Mouse (Mus musculus) intestine, embryonic 15.5 days (tissue): ENCODE data around the gene Bcas3. TPM values are rescaled to one million over a fixed set of nuclear protein-coding genes. Genes with fewer than 3 reads are reported as not detected.

Experiments
- ATAC-seq: fragments of 200-750 bp; cut with Nextera tagmentation; 2 replicates; pipeline ENCODE4 v1.8.0; 2017; ENCODE audit warnings: moderate TSS enrichment, moderate library complexity
- H3K27ac ChIP-seq: fragments of 300-500 bp; sonication (generic); 2 replicates; pipeline ENCODE4 v1.5.1; 2015; ENCODE audit warnings: mild to moderate bottlenecking, inconsistent platforms
- H3K27me3 ChIP-seq: fragments of 300-500 bp; sonication (generic); replicated peaks from 2 replicates; pipeline ENCODE4 v1.6.1; 2015; ENCODE audit warnings: inconsistent platforms
- H3K36me3 ChIP-seq: fragments of 300-500 bp; sonication (generic); 2 replicates; pipeline ENCODE4 v1.6.1; 2015; ENCODE audit warnings: inconsistent platforms
- H3K4me1 ChIP-seq: fragments of 300-500 bp; sonication (generic); replicated peaks from 2 replicates; pipeline ENCODE4 v1.6.1; 2015; ENCODE audit warnings: inconsistent platforms
- H3K4me2 ChIP-seq: fragments of 300-500 bp; sonication (generic); replicated peaks from 2 replicates; pipeline ENCODE4 v1.6.1; 2015; ENCODE audit warnings: mild to moderate bottlenecking, inconsistent platforms
- H3K4me3 ChIP-seq: fragments of 300-500 bp; sonication (generic); replicated peaks from 2 replicates; pipeline ENCODE4 v1.5.1; 2015; ENCODE audit warnings: inconsistent platforms
- H3K9ac ChIP-seq: fragments of 300-500 bp; sonication (generic); 2 replicates; pipeline ENCODE4 v1.6.1; 2015; ENCODE audit warnings: inconsistent platforms
- H3K9me3 ChIP-seq: fragments of 300-500 bp; sonication (generic); 2 replicates; pipeline ENCODE4 v1.6.1; 2016; ENCODE audit warnings: inconsistent platforms
- WGBS: fragments of 180-500 bp; shearing (Covaris S2); methylation state at CpG from one replicate; pipeline ENCODE4 v1.1.7; 2015; 5-methylcytosine and 5-hydroxymethylcytosine counted together
- polyA plus RNA-seq: library from polyadenylated mRNA; unstranded; fragments of >200 nt; fragmentation: Nextera tagmentation; extraction: Ambion mirVana; gene quantifications from 2 replicates; pipeline ENCODE4 v1.2.1, GENCODE M21; 2015

Gene Bcas3
- polyA plus RNA-seq, 1 experiment from 2014 or later, result 14.7 TPM

DNA sequence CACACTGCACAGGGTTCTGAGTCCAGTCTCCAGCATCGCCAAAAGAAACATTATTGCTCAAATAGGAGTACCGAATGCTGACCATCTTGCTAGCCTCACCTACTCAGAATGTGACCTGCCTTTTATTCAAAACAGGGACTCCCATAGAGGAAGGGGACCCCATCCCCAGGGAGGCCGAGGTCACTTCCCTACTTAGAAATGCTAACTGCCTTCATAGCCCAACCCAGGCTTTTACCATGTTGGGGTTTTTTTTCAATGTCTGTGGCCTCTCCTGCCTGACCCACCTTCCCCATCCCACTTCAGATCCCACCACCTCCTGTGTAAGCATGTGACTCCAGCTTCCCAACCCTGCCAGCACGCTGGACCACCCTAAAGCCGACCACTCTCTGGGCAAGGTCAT is 458.7 kb downstream of the Bcas3 start:
- no peak overlapping the region for H3K9ac ChIP-seq
- no peaks in the 10 kb centered on the region for H3K27me3 ChIP-seq
- no peak overlapping the region for H3K4me2 ChIP-seq
- H3K9me3 ChIP-seq, result no peaks in the 10 kb centered on the region
- WGBS, result 91% methylated on average over 5 of the region's 5 CpGs
- H3K4me3 ChIP-seq, result no peak overlapping the region
- no peaks in the 10 kb centered on the region for H3K36me3 ChIP-seq
- no peak for ATAC-seq
- H3K27ac ChIP-seq, result no peak overlapping the region
- H3K4me1 ChIP-seq, result peaks cover 16% of the 10 kb centered on the region

DNA sequence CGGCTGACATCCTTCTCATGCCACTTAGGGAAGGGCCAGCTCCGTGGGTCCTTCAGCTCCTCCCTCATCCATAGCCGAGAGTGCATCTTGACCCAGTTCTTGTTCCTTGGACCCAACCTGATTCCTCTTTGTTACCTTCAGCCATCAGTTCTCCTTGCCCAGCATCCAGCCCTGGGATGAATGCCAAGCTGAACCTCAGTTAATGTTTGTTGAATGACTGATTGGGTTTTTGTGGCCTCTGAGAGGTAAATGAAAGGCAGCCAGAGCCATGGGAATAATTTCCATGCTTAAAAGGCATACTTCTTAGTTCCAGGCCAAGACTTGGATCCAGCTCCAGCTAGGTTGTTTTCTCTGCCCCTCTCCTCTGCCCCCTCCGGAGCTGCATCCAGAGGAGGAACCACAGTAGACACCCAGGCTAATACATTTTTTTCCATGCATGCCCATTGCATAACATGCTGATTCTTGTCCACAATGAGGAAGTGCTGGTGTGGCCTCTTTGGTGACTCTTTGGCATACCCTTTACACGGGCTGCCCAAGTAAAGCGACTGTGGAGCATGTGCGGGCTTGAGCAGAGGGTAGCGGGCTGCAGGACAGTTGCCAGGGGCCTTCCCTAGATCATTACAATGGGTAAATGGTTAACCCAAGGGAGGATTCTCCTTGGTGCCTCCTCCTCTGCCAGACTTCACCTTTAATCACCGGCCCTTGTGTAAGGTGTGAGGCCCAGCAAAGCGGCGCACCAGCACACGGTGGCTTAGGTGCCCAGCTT is 459.4 kb downstream of the Bcas3 start:
- 78% methylated on average over 12 of the region's 12 CpGs for WGBS
- H3K27ac ChIP-seq, result no peak overlapping the region
- 0 out of 2 replicates have a peak, but pooled peaks have one; percentile 24 for ATAC-seq

DNA sequence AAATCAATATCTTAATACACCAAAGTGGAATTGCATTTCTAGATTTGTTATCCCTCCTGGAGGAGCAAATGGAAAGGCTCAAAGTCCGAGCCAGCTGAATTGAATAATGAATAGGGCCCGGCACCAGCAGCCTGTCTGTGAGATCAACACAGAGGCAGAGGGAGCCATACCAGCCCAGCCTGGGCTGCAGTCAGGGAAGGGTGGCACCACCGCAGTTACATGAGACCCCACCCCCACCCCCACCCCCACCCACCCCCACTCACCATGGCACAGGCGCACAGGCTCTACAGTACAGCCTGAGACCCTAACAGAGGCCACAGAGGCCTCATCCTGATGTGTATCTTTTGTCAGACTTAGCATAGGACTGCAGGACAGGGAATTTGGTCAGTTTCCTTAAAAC is 461.7 kb downstream of the Bcas3 start:
- no peaks in the 10 kb centered on the region for H3K36me3 ChIP-seq
- peaks cover 22% of the 10 kb centered on the region for H3K4me1 ChIP-seq
- H3K27ac ChIP-seq, result no peak overlapping the region
- ATAC-seq, result peak; percentile 52
- H3K9me3 ChIP-seq, result no peaks in the 10 kb centered on the region
- WGBS, result 29% methylated on average over 4 of the region's 4 CpGs
- no peaks in the 10 kb centered on the region for H3K27me3 ChIP-seq
- no peak overlapping the region for H3K4me2 ChIP-seq
- no peak overlapping the region for H3K9ac ChIP-seq
- H3K4me3 ChIP-seq, result no peak overlapping the region

More for the DNA sequence above, 459.4 kb downstream of the Bcas3 start:
- H3K4me1 ChIP-seq, result peaks cover 16% of the 10 kb centered on the region
- no peak overlapping the region for H3K4me3 ChIP-seq
- no peak overlapping the region for H3K4me2 ChIP-seq
- no peaks in the 10 kb centered on the region for H3K36me3 ChIP-seq
- no peak overlapping the region for H3K9ac ChIP-seq
- no peaks in the 10 kb centered on the region for H3K9me3 ChIP-seq
- H3K27me3 ChIP-seq, result no peaks in the 10 kb centered on the region

DNA sequence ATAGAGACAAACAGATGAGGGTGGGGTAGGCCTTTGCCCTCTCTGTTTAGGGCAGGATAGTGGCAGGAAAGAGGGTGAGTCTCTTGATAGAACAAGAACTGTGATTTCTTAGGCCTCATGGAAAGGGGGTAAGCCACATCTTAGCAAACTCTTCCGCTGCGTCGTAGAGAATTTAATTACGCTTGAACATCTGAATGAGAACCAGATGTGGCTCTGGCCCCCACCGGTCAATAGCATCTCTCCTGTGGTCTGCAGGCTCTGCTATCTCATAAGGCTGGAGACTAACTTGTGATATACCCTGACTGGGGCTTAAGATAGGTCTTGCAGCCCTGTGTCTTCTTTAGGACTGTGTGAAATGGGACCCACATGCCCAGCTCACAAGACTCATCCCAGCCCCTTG is 463.5 kb downstream of the Bcas3 start:
- Histone ChIP-seq H3K4me2 (no peak overlapping the region), H3K36me3 (no peaks in the 10 kb centered on the region), H3K9me3 (no peaks in the 10 kb centered on the region), H3K9ac (no peak overlapping the region), H3K27ac (no peak overlapping the region), H3K4me3 (no peak overlapping the region), H3K27me3 (no peaks in the 10 kb centered on the region), H3K4me1 (peaks cover 20% of the 10 kb centered on the region)
- ATAC-seq, result no peak
- 81% methylated on average over 5 of the region's 5 CpGs for WGBS

DNA sequence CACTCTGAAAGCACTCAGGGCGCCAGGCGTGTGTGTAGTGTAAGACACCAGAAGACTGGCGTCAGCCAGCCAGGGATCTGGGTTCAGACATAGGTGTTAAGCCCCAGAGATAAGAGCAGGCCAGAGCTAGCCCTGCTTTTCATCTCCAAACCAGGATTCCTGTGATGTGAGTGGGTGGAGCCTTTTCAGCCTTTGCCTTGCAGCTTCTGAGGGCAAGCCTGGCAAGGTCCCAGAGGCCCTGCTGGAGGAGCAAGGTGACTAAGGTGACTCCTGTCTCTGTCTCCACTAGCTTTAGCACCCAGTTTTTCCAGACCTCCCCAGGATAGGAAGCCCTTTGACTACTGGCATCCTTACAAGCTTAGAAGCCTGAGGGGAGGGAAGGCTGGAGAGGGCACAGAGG is 465.4 kb downstream of the Bcas3 start:
- H3K9me3 ChIP-seq, result no peaks in the 10 kb centered on the region
- H3K27me3 ChIP-seq, result no peaks in the 10 kb centered on the region
- H3K9ac ChIP-seq, result no peak overlapping the region
- WGBS, result 72% methylated on average over 3 of the region's 3 CpGs
- no peak for ATAC-seq
- H3K4me3 ChIP-seq, result no peak overlapping the region
- no peak overlapping the region for H3K27ac ChIP-seq
- no peaks in the 10 kb centered on the region for H3K36me3 ChIP-seq
- no peak overlapping the region for H3K4me2 ChIP-seq
- peaks cover 17% of the 10 kb centered on the region for H3K4me1 ChIP-seq

DNA sequence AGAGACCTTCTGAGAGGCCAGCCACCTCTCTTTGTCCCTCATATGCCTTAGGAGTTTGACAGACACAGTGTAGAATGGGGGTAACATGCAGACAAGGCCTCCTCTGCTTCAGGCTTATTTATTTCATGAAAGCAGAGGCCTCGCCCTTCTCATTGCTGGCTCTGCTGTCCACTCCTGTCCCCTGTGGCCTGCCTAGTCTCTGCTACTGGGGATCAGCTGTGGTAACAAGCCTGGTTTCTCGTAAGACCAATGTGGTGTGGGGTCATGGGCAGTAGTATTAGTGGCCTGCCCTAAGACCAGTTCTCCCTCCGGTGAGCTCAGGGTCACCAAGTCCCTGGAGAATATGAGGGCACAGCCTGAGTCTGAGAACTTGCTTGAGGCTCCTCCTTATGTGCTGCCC is 468.0 kb downstream of the Bcas3 start:
- H3K9me3 ChIP-seq, result no peaks in the 10 kb centered on the region
- H3K9ac ChIP-seq, result no peak overlapping the region
- no peaks in the 10 kb centered on the region for H3K36me3 ChIP-seq
- H3K27ac ChIP-seq, result no peak overlapping the region
- peaks cover 22% of the 10 kb centered on the region for H3K4me1 ChIP-seq
- no peak for ATAC-seq
- H3K4me3 ChIP-seq, result no peak overlapping the region
- H3K27me3 ChIP-seq, result no peaks in the 10 kb centered on the region
- WGBS, result 90% methylated on average over 3 of the region's 3 CpGs
- no peak overlapping the region for H3K4me2 ChIP-seq

DNA sequence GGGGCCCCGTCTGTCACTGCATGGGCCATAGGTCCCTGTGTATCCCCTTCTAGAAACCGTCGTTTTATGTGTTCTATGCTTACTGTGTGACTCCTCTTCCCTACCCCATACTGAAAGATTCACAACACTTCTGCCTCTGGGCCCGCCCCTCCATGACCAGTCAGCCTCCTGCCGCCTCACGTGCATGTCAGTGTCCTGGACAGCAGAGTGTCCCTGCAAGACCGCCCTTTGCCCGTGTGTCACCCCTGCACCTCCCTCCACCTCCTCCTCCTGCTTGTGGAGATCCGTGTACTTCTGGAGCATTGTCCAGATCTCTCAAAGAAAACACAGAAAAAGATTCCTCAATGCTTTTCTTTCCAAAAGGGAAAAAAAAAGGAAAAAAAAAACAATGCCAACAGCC is 468.7 kb downstream of the Bcas3 start:
- Histone ChIP-seq H3K9me3 (no peaks in the 10 kb centered on the region), H3K9ac (no peak overlapping the region), H3K27ac (no peak overlapping the region), H3K4me3 (no peak overlapping the region), H3K27me3 (no peaks in the 10 kb centered on the region), H3K4me2 (no peak overlapping the region), H3K36me3 (no peaks in the 10 kb centered on the region), H3K4me1 (peaks cover 22% of the 10 kb centered on the region)
- no peak for ATAC-seq
- WGBS, result 75% methylated on average over 9 of the region's 9 CpGs

DNA sequence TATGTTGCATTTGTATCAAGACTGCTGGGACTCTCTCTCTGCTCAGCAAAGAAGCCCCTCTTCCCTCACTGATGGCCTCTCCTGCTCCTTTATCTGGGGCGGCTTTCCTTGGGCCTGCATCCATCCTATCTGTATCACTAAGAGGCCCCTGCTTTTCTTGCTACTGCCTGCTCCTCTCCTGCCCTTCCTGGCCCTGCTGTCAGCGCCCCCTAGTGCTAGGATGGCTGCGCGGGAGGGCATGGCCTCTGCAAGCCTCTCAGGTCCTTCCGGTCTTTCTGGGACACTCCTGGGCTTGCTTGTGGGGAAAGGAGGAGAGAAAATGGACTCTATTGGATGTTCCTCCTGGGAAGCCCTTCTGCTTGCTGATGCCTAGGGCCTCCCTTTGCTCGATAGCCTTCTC is 470.2 kb downstream of the Bcas3 start:
- H3K27ac ChIP-seq, result no peak overlapping the region
- H3K9me3 ChIP-seq, result no peaks in the 10 kb centered on the region
- H3K4me2 ChIP-seq, result no peak overlapping the region
- H3K4me3 ChIP-seq, result no peak overlapping the region
- H3K36me3 ChIP-seq, result no peaks in the 10 kb centered on the region
- ATAC-seq, result peak; percentile 32; the same call in 1 of the 2 replicates
- H3K27me3 ChIP-seq, result 0 out of 2 replicates have a peak, but pooled peaks cover 10% of the 10 kb centered on the region
- H3K9ac ChIP-seq, result no peak overlapping the region
- 18% methylated on average over 6 of the region's 6 CpGs for WGBS
- peaks cover 29% of the 10 kb centered on the region for H3K4me1 ChIP-seq

DNA sequence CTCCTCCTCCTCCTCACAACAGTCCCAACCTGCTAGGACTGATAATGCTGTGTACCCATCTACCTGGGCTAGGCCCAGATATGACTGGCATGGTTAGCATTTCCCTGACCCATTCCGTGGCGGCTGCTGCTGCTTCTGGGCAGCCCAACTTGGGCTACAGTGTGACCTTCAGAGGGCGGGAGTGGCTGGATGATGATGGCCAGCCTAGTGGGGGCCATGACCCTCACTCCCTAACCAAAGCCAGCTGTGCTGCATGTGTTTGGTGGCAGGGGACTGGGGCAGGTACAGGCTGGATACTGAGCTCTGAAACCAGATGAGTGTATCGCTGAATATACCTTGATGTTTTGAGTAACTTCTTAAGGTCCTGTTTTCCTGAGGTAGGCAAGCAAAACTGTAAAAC is 470.8 kb downstream of the Bcas3 start:
- H3K27ac ChIP-seq, result no peak overlapping the region
- 95% methylated on average over 4 of the region's 4 CpGs for WGBS
- H3K4me1 ChIP-seq, result peaks cover 30% of the 10 kb centered on the region
- no peak for ATAC-seq
- no peak overlapping the region for H3K9ac ChIP-seq
- no peak overlapping the region for H3K4me2 ChIP-seq
- no peaks in the 10 kb centered on the region for H3K9me3 ChIP-seq
- no peak overlapping the region for H3K4me3 ChIP-seq
- peaks cover 15% of the 10 kb centered on the region for H3K27me3 ChIP-seq
- no peaks in the 10 kb centered on the region for H3K36me3 ChIP-seq

DNA sequence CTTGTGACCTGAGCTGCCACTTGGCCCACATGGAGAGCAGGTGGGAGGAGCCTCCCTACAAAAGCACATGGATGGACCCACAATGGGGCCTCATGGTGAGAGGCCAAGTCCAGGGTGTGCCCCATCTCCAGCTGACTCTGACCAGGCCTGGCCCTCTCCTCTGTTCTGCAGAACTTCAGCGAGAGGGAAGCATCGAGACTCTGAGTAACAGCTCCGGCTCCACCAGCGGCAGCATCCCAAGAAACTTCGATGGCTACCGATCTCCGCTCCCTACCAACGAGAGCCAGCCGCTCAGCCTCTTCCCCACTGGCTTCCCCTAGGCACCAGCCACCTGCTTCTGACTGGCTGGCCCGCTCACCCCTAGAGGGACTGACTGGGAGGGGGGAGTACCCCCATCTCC is 472.1 kb downstream of the Bcas3 start:
- no peaks in the 10 kb centered on the region for H3K9me3 ChIP-seq
- no peak overlapping the region for H3K27ac ChIP-seq
- no peak overlapping the region for H3K4me2 ChIP-seq
- no peak overlapping the region for H3K9ac ChIP-seq
- H3K27me3 ChIP-seq, result peaks cover 27% of the 10 kb centered on the region
- WGBS, result 80% methylated on average over 10 of the region's 10 CpGs
- H3K4me1 ChIP-seq, result peaks cover 40% of the 10 kb centered on the region
- no peaks in the 10 kb centered on the region for H3K36me3 ChIP-seq
- no peak overlapping the region for H3K4me3 ChIP-seq
- no peak for ATAC-seq

DNA sequence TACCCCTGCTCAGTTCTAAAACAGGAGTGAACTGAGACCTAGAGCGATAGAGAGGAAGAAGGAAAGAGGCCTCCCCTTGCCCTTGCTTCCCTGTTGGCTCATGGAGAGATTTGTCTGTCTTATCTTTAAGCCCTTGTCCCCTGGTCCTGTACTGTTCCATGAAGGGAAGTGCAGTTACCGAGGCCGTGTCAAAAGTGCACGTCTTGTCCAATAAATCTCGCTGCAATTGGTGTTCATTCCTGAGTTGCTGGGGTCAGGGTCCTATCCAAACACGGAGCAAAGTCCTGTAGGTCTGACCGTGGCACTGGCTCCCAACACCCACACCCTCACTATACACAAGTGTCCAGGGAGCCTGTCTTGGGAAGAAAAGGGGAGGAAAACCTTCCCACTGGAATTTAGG is 472.9 kb downstream of the Bcas3 start:
- WGBS, result 42% methylated on average over 7 of the region's 7 CpGs
- H3K4me1 ChIP-seq, result peaks cover 43% of the 10 kb centered on the region
- no peak overlapping the region for H3K4me2 ChIP-seq
- H3K27ac ChIP-seq, result no peak overlapping the region
- H3K36me3 ChIP-seq, result no peaks in the 10 kb centered on the region
- H3K9ac ChIP-seq, result no peak overlapping the region
- no peaks in the 10 kb centered on the region for H3K9me3 ChIP-seq
- peaks cover 35% of the 10 kb centered on the region for H3K27me3 ChIP-seq
- no peak overlapping the region for H3K4me3 ChIP-seq
- peak; percentile 39 for ATAC-seq

DNA sequence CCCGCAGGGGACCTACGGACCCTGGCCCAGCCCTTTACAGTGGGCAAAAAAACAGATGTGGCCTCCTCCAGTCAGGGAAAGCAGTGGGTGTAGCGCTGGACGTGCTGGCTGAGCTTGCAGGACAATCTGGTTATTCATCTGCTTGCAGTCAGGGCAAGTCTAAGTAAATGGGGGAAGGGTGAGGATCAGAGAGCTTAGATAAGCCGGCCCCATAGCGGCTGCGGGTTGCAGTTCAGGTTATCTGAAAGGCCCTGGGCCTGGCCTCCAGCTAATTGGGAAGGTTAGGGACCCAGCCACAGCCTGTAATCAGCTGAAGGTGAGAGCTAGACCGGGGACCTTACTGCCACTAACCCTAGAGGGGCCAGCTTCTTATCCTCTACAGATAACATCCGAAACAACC is 474.4 kb downstream of the Bcas3 start:
- no peak overlapping the region for H3K9ac ChIP-seq
- no peaks in the 10 kb centered on the region for H3K9me3 ChIP-seq
- no peak overlapping the region for H3K4me3 ChIP-seq
- peaks cover 52% of the 10 kb centered on the region for H3K4me1 ChIP-seq
- H3K4me2 ChIP-seq, result peak overlapping the region; percentile 17; the same call in 1 of the 2 replicates
- H3K27ac ChIP-seq, result no peak overlapping the region
- 29% methylated on average over 9 of the region's 9 CpGs for WGBS
- no peaks in the 10 kb centered on the region for H3K36me3 ChIP-seq
- H3K27me3 ChIP-seq, result peaks cover 48% of the 10 kb centered on the region
- peak; percentile 15 for ATAC-seq
